Mouse (Mus musculus) neural tube, embryonic 13.5 days (tissue): ENCODE data around the gene Tgfbr3l. TPM values are rescaled to one million over a fixed set of nuclear protein-coding genes. Genes with fewer than 3 reads are reported as not detected.

ENCODE experiments used
- ATAC-seq: fragments of 200-750 bp; cut with Nextera tagmentation; 2 replicates; pipeline ENCODE4 v1.8.0; 2017; ENCODE audit warnings: low read depth, mild to moderate bottlenecking, moderate TSS enrichment, moderate library complexity
- H3K27ac ChIP-seq: fragments of 300-500 bp; sonication (generic); replicated peaks from 2 replicates; pipeline ENCODE4 v1.5.1; 2015; ENCODE audit warnings: moderate library complexity, mild to moderate bottlenecking, inconsistent platforms
- H3K27me3 ChIP-seq: fragments of 300-500 bp; sonication (generic); 2 replicates; pipeline ENCODE4 v1.6.1; 2015; ENCODE audit warnings: mild to moderate bottlenecking, inconsistent platforms
- H3K36me3 ChIP-seq: fragments of 300-500 bp; sonication (generic); 2 replicates; pipeline ENCODE4 v1.6.1; 2015; ENCODE audit warnings: mild to moderate bottlenecking, inconsistent platforms
- H3K4me1 ChIP-seq: fragments of 300-500 bp; sonication (generic); replicated peaks from 2 replicates; pipeline ENCODE4 v1.6.1; 2015; ENCODE audit warnings: inconsistent platforms
- H3K4me2 ChIP-seq: fragments of 300-500 bp; sonication (generic); 2 replicates; pipeline ENCODE4 v1.6.1; 2015; ENCODE audit warnings: inconsistent platforms, mild to moderate bottlenecking, moderate library complexity
- H3K4me3 ChIP-seq: fragments of 300-500 bp; sonication (generic); 2 replicates; pipeline ENCODE4 v1.5.1; 2015; ENCODE audit warnings: mild to moderate bottlenecking, inconsistent platforms
- H3K9ac ChIP-seq: fragments of 300-500 bp; sonication (generic); 2 replicates; pipeline ENCODE4 v1.6.1; 2015; ENCODE audit warnings: moderate library complexity, mild to moderate bottlenecking, inconsistent platforms
- H3K9me3 ChIP-seq: fragments of 300-500 bp; sonication (generic); 2 replicates; pipeline ENCODE4 v1.6.1; 2016; ENCODE audit warnings: inconsistent platforms
- WGBS: fragments of 180-500 bp; shearing (Covaris S2); methylation state at CpG from one replicate; pipeline ENCODE4 v1.1.7; 2015; 5-methylcytosine and 5-hydroxymethylcytosine counted together
- polyA plus RNA-seq: library from polyadenylated mRNA; unstranded; fragments of >200 nt; fragmentation: Nextera tagmentation; extraction: Ambion mirVana; gene quantifications from 2 replicates; pipeline ENCODE4 v1.2.1, GENCODE M21; 2015

Gene Tgfbr3l
- polyA plus RNA-seq, 1 experiment from 2014 or later, result 3.3 TPM

GRCm38 (mm10) chr8:4292738-4293137, 44.7 kb downstream of the Tgfbr3l start:
- H3K4me2 ChIP-seq, result no peak overlapping the region
- H3K4me1 ChIP-seq, result no peaks in the 10 kb centered on the region
- H3K4me3 ChIP-seq, result no peak overlapping the region
- H3K36me3 ChIP-seq, result peaks cover 95% of the 10 kb centered on the region
- WGBS, result 84% methylated on average over 5 of the region's 5 CpGs
- no peak overlapping the region for H3K27ac ChIP-seq
- no peaks in the 10 kb centered on the region for H3K27me3 ChIP-seq
- H3K9me3 ChIP-seq, result no peaks in the 10 kb centered on the region
- no peak for ATAC-seq
- no peak overlapping the region for H3K9ac ChIP-seq

- Histone ChIP-seq H3K36me3 (peaks cover 95% of the 10 kb centered on the region), H3K9ac (no peak overlapping the region), H3K4me3 (no peak overlapping the region), H3K9me3 (no peaks in the 10 kb centered on the region), H3K27ac (no peak overlapping the region), H3K4me2 (no peak overlapping the region), H3K27me3 (no peaks in the 10 kb centered on the region), H3K4me1 (no peaks in the 10 kb centered on the region)
- no peak for ATAC-seq
- 97% methylated on average over 4 of the region's 4 CpGs for WGBS
These were observed 49.8 kb downstream of the Tgfbr3l start for GRCm38 (mm10) chr8:4297822-4298221.

Other genes with a start within 250 kb of the Tgfbr3l start
- gene Cd209f, start 142.4 kb upstream of the Tgfbr3l start, polyA plus RNA-seq, result not detected in 2 replicates
- gene Cd209g, start 114.1 kb upstream of the Tgfbr3l start, polyA plus RNA-seq, result not detected in 2 replicates
- gene Evi5l, start 81.6 kb upstream of the Tgfbr3l start, polyA plus RNA-seq, result 78.7 and 82.7 TPM in 2 replicates
- gene Prr36, start 30.8 kb upstream of the Tgfbr3l start, polyA plus RNA-seq, result 41.1 and 49.7 TPM in 2 replicates
- 0.25 TPM in 1 of 2 replicates, not detected in the other for gene Lrrc8e, start 21.4 kb upstream of the Tgfbr3l start, polyA plus RNA-seq
- gene Map2k7, start 9.5 kb upstream of the Tgfbr3l start, polyA plus RNA-seq, result 36.9 and 38.9 TPM in 2 replicates
- gene Gm49320, start 9.3 kb upstream of the Tgfbr3l start, polyA plus RNA-seq, result 1.6 and 1.9 TPM in 2 replicates
- 58.5 and 59.0 TPM in 2 replicates for gene Snapc2, start 4.9 kb downstream of the Tgfbr3l start, polyA plus RNA-seq
- gene Ctxn1, start 11.1 kb downstream of the Tgfbr3l start, polyA plus RNA-seq, result 276 and 301 TPM in 2 replicates
- gene Timm44, start 27.7 kb downstream of the Tgfbr3l start, polyA plus RNA-seq, result 38.3 and 39.3 TPM in 2 replicates
- gene Ccl25, start 77.0 kb downstream of the Tgfbr3l start, polyA plus RNA-seq, result 20.7 and 21.3 TPM in 2 replicates
- 119 and 139 TPM in 2 replicates for gene Elavl1, start 77.2 kb downstream of the Tgfbr3l start, polyA plus RNA-seq
- 33.0 and 33.4 TPM in 2 replicates for gene Cers4, start 244.8 kb downstream of the Tgfbr3l start, polyA plus RNA-seq